Mouse (Mus musculus): ENCODE results near the gene Fbxo22.

DNA sequence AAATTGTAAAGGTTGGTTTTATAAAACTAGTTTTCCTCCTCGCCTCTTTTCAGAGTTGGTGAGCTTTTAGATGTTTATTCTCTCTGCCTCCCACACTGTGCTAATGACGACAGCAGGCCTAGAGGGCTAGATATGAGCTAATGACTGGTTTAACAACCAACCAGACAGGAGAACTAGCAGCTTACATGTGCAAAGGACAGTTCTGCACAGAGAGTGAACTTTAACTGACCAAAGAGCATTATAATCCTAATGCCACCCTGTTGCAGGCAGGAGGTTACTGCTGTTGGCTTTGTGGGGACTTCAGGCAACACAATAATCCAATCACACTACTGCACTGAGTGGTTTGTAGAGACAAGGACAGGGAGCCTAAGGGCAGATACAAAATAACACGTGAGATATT, 34.6 kb downstream of the Fbxo22 start:
- TF ChIP-seq CTCF (IDR thresholded peaks at IDR 0.05; ENCODE audit: extremely low read depth, insufficient read depth, insufficient read length, insufficient replicate concordance) (no peak), POLR2A (IDR thresholded peaks at IDR 0.05; ENCODE audit: low read depth, low read length) (no peak)

Data from spleen, adult 2 months (tissue).